Mouse (Mus musculus) CD4-positive helper T cell, adult 2 months (primary cell): ENCODE measurements around the gene Lsamp.

Experiments
- DNase-seq: peaks from one replicate; pipeline ENCODE4 v3.0.0-alpha.2; 2012; ENCODE audit warnings: low read depth, missing footprints, low spot score

Lsamp gene

DNA sequence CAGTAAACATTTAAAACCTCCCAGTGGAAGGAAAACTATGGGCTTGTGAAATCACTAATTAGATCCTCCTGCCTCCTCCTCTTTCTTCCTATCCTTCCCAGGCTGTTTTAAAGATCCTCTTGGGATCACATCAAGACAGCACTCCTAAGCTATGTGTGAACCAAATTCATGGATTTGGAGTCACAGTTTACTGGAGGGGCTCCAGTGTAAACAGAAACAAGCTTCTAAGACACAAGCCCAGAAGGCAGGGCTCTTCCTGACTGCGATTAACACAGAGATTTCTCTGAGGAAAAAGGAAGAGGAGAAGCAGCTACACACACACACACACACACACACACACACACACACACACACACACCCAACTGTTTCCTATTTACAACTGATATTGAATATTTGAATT, 961.7 kb downstream of the Lsamp start:
- no peak for DNase-seq

DNA sequence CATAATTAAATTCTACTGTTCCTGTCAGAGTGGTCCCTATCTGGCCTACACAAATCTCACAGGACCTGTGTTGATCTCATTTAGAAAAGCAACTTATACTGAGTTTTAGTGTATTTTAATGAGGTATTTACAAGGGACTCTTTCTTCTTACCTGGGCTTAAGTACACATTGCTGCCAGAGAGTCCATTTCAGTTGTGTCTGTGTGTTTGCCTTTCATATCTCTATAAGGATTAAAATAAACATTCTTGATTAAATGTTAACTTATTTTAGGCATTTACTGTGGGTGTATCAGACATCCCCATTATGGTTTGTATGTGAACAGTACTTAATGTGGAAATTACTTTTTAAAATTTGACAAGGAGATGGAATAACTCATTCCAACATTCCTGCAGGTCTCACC, 963.9 kb downstream of the Lsamp start:
- no peak for DNase-seq

- DNase-seq: no peak
Observed at GRCm38 (mm10) chr16:40959211-40959610, 975.0 kb downstream of the Lsamp start.

DNA sequence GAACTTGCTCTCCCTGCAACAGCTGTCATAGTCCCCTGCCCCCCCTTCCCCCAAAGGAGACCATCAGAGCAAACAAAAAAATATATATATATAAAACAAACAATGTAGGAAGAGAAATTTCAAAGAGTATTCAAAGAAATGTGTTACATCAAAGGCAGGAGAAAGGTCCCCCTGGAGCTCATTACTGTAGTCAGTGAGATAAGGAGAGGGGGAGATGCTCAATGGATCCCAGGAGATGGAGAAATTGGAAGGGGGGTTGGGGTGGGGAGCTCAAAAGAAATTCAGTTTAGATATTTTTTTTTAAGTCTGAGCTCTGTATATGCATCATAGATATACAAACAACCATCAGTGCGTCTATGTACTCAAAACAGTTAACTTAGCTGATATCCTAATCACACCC, 976.4 kb downstream of the Lsamp start:
- DNase-seq: no peak

GRCm38 (mm10) chr16:40968088-40968860, 984.1 kb downstream of the Lsamp start:
- no peak for DNase-seq

DNA sequence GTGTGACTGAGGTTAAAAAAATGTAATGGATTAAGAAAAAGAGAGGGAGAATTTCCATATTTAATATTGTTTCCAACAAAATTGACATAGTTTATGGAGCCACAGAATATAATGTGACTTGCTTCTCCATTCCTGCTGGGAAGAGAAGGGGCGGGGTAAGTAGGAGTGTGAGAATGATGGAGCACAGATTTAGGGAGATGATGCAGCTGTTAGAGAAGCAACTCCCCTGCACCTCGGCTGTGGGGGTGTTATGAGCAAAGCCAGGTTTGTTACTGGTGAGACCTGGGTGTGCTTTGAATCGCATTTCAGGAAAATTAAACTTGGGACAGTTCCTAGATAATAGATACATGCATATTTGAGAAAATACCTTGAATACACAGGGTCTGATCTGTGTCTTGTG, 987.2 kb downstream of the Lsamp start:
- no peak for DNase-seq

DNA sequence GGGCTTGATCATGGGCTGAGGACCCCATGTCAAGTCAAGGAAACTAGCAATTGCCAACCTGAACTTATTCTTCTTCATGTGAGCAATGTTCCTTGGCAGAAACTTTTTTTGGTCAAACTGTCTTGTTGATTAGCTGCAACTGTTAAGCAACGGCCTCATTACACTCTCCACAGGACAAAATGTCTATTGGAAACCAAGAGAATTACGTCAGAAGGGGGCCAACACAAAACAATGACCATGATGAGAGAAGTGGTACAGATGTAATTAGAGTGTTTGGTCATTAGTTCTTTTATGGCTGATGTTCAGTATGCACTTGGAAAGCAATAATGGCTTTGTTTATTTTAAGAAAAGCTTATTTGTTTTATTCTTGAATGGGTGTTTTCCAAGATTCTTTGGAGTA, 989.9 kb downstream of the Lsamp start:
- no peak for DNase-seq

DNA sequence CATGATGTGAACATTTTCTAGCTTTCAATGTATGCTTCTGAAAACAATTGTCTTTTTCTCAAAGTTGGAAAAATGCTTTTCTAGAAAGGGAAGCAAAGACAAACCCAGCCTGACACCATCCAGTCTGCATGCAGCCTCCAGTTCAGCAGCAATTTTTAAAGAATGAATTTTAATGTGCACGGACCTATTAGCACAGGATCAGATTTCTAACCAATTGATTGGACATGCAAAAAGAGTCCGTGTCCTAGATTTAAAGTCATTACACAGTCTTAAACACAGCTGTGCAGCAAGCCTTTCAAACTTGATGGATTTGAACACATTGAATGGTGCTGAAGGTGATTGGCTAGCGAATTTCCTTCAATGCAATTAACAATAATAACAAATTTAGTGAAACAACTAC, 998.9 kb downstream of the Lsamp start:
- no peak for DNase-seq

GRCm38 (mm10) chr16:41007569-41007968, 1023.4 kb downstream of the Lsamp start:
- no peak for DNase-seq

DNA sequence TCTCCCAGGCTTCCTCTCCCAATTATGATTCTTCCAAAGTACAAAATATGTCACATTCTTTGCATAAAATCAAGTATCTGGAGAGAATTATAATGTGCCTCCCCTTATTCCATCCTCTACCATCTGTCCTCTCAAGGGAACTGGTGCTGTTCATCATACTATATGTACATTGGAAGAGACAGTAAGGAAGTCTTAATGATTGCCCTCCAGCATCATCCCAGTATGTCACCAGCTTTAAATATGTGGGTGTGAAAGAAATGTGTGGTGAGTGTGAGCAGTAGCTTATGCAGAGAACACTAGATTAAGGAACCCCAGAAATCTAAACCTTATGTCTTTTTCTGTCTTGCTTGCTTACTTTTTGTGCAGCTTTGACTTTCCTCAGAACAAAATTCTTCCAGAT, 1050.6 kb downstream of the Lsamp start:
- DNase-seq: no peak

- DNase-seq: no peak
Observed at GRCm38 (mm10) chr16:41041686-41042085, 1057.5 kb downstream of the Lsamp start.

- DNase-seq: no peak
Observed at GRCm38 (mm10) chr16:41063270-41063857, 1079.2 kb downstream of the Lsamp start.

DNA sequence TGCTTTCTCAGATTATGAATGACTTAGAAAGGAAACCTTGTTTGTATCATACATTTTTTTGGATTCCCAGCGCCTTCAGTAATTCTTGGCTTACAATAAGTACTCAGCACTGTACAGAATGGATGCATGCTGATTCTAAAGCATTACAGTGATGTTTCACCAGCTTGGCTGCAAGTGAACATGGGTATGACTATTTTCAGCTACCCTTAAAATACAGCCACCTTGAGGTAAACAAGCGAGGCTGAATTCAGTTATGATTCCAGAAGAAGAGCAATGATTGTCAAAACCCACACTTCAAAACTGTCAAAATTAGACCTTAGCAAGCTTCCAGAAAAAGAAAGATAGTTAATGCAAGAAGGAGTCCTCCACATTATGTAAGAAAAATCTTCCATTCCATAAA, 1089.3 kb downstream of the Lsamp start:
- DNase-seq: no peak

DNA sequence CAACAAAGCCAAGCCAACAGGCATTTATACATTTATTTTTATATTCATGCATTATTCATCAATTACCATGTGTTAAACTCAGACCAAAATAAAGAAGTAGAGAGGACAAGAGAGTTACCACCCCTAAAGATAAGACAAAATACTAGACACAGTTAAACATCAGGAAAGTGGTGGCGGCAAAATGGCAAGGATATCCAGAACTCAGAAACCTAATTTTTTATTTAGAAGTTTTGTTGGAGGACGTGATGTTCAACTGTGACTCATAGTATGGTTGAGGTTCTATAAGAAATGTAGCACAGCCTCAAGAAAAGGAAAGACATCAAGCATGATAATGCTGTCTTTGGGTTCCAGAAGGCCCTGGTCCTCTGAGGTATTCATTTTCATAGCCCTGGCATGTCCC, 1104.5 kb downstream of the Lsamp start:
- no peak for DNase-seq

GRCm38 (mm10) chr16:41090092-41090491, 1105.9 kb downstream of the Lsamp start:
- no peak for DNase-seq

GRCm38 (mm10) chr16:41091259-41091658, 1107.1 kb downstream of the Lsamp start:
- DNase-seq: no peak

GRCm38 (mm10) chr16:41102805-41103204, 1118.6 kb downstream of the Lsamp start:
- no peak for DNase-seq

DNA sequence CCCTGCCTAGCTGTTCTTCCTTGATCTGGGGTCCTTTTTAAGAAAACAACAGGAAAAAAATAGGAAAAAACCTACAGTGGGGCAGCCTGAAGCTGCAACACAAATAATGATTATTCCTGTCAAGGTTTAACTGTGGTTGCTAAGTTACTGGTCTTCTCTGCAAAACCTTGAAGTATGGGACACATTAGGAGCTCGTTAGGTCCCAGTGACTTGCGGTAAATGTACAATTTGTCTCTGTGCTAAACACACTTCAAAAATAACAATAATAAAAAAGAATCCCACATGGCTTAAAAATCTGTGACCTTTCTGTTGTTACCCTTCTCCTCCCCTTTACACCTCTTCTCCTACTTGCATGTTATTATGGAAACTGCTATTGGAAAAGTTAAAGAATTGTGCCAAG, 1140.2 kb downstream of the Lsamp start:
- DNase-seq: no peak

DNA sequence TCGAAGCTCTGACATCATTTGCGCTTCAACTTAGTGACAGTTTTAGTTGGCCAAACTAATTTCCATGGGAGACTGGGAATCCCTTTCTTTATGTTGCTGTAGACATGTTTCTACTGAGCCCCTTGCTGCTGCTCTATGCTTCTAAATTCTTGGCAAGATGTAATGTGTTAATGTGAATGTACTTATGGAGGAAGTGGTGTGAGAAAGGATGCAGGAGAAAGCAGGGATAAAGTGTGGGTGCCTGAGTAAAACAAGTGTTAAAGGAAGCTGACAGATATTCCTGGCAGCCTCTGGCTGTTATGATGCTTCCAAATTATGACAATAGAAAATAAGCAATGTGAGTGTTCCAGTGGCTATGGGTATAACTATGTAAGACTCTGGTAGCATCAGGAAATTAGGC, 1140.9 kb downstream of the Lsamp start:
- no peak for DNase-seq

GRCm38 (mm10) chr16:41131053-41131452, 1146.9 kb downstream of the Lsamp start:
- no peak for DNase-seq

- no peak for DNase-seq
Observed at GRCm38 (mm10) chr16:41172839-41173238, 1188.7 kb downstream of the Lsamp start.

DNA sequence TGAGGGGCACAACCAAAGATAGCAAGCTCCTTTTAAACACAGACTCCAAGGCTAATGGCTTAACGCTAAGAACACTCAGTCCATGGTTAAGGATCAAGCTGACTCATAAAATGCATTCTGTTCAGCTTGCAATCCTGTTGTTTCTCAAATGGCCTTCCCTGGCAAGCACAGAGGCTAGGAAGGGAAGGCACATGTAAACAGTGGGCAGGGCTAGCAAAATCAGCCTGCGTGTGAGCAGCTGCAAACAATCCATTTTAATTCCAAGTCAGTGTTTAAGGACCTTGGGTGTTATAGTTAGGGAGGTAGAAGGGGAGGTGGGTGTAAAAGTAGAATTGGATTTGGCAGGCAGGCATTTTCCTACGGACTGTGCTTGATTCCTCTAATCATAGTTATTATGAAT, 1195.4 kb downstream of the Lsamp start:
- no peak for DNase-seq

DNA sequence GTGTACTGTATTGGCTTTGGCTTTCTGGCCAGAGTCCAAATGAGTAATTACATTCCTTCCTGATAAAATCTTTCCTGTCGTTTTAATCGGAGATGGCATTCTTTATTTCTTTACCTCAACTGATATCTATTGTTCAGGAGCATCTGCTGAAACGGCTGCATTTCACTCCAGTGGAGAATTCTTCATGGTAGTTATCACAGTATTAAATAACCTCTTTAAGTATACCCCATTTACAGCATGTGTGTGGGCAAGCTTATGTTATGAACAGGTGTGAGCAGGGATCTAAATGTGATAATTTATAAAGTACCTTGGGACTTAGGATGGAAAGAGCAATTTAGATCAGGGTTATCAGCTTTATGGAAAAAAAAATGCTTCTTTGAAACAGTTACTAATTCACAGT, 1196.7 kb downstream of the Lsamp start:
- DNase-seq: no peak

GRCm38 (mm10) chr16:41210055-41210454, 1225.9 kb downstream of the Lsamp start:
- no peak for DNase-seq
